Mouse (Mus musculus): ENCODE data around the gene Cct7. TPM values are rescaled to one million over a fixed set of nuclear protein-coding genes. Genes with fewer than 3 reads are reported as not detected.

Cct7 gene
- polyA plus RNA-seq, 1 experiment from 2014 or later = 512 TPM

- Histone ChIP-seq H3K4me2 (replicated peaks) (no peak overlapping the region), H3K4me3 (no peak overlapping the region), H3K27me3 (peaks cover 23% of the 10 kb centered on the region), H3K9me3 (replicated peaks) (no peaks in the 10 kb centered on the region), H3K36me3 (no peaks in the 10 kb centered on the region), H3K27ac (no peak overlapping the region), H3K9ac (no peak overlapping the region), H3K4me1 (peaks cover 12% of the 10 kb centered on the region)
- ATAC-seq (ENCODE audit: low FRiP score) = no peak
- 81% methylated on average over 3 of the region's 3 CpGs for WGBS
Observed at GRCm38 (mm10) chr6:85489717-85490116, 38.4 kb downstream of the Cct7 start.

- Histone ChIP-seq H3K9me3 (replicated peaks) (no peaks in the 10 kb centered on the region), H3K4me1 (peaks cover 12% of the 10 kb centered on the region), H3K9ac (no peak overlapping the region), H3K27ac (no peak overlapping the region), H3K27me3 (peaks cover 17% of the 10 kb centered on the region), H3K4me3 (no peak overlapping the region), H3K4me2 (replicated peaks) (no peak overlapping the region), H3K36me3 (no peaks in the 10 kb centered on the region)
- 85% methylated on average over 4 of the region's 4 CpGs for WGBS
- no peak for ATAC-seq (ENCODE audit: low FRiP score)
Observed at GRCm38 (mm10) chr6:85490252-85490651, 38.9 kb downstream of the Cct7 start.

- WGBS = 83% methylated on average over 3 of the region's 3 CpGs
- no peak overlapping the region for H3K9ac ChIP-seq
- no peak for ATAC-seq (ENCODE audit: low FRiP score)
Observed at GRCm38 (mm10) chr6:85491606-85492005, 40.3 kb downstream of the Cct7 start.

GRCm38 (mm10) chr6:85496976-85497375 lies 45.7 kb downstream of the Cct7 start:
- H3K27me3 ChIP-seq = peaks cover 3% of the 10 kb centered on the region; the same call in 1 of the 2 replicates
- no peaks in the 10 kb centered on the region for H3K36me3 ChIP-seq
- no peak overlapping the region for H3K9ac ChIP-seq
- H3K4me1 ChIP-seq = peaks cover 4% of the 10 kb centered on the region
- ATAC-seq (ENCODE audit: low FRiP score) = no peak
- no peak overlapping the region for H3K4me3 ChIP-seq
- H3K9me3 ChIP-seq (replicated peaks) = no peaks in the 10 kb centered on the region
- H3K4me2 ChIP-seq (replicated peaks) = no peak overlapping the region
- no peak overlapping the region for H3K27ac ChIP-seq

More at GRCm38 (mm10) chr6:85491606-85492005, 40.3 kb downstream of the Cct7 start:
- no peaks in the 10 kb centered on the region for H3K9me3 ChIP-seq (replicated peaks)
- no peak overlapping the region for H3K4me2 ChIP-seq (replicated peaks)
- H3K27ac ChIP-seq = no peak overlapping the region
- no peak overlapping the region for H3K4me3 ChIP-seq
- peaks cover 12% of the 10 kb centered on the region for H3K4me1 ChIP-seq
- no peaks in the 10 kb centered on the region for H3K36me3 ChIP-seq
- H3K27me3 ChIP-seq = peaks cover 4% of the 10 kb centered on the region

GRCm38 (mm10) chr6:85498147-85498546 lies 46.8 kb downstream of the Cct7 start:
- H3K27ac ChIP-seq = no peak overlapping the region
- no peak for ATAC-seq (ENCODE audit: low FRiP score)
- no peak overlapping the region for H3K4me2 ChIP-seq (replicated peaks)
- no peaks in the 10 kb centered on the region for H3K36me3 ChIP-seq
- no peak overlapping the region for H3K9ac ChIP-seq
- H3K4me3 ChIP-seq = no peak overlapping the region
- peaks cover 6% of the 10 kb centered on the region; the same call in 1 of the 2 replicates for H3K27me3 ChIP-seq
- peaks cover 12% of the 10 kb centered on the region for H3K4me1 ChIP-seq
- no peaks in the 10 kb centered on the region for H3K9me3 ChIP-seq (replicated peaks)
- 70% methylated on average over 9 of the region's 9 CpGs for WGBS

- peaks cover 13% of the 10 kb centered on the region for H3K4me1 ChIP-seq
- no peak overlapping the region for H3K9ac ChIP-seq
- peaks cover 16% of the 10 kb centered on the region for H3K27me3 ChIP-seq
- no peak overlapping the region for H3K27ac ChIP-seq
- 83% methylated on average over 1 of the region's 1 CpGs for WGBS
- no peaks in the 10 kb centered on the region for H3K36me3 ChIP-seq
- ATAC-seq (ENCODE audit: low FRiP score) = no peak
- H3K4me3 ChIP-seq = no peak overlapping the region
- no peaks in the 10 kb centered on the region for H3K9me3 ChIP-seq (replicated peaks)
- no peak overlapping the region for H3K4me2 ChIP-seq (replicated peaks)
Observed at GRCm38 (mm10) chr6:85500416-85500815, 49.1 kb downstream of the Cct7 start.

- 15% methylated on average over 6 of the region's 6 CpGs for WGBS
- Histone ChIP-seq H3K4me3 (peak overlapping the region; percentile 84), H3K4me2 (replicated peaks) (peak overlapping the region; percentile 90), H3K27ac (peak overlapping the region; percentile 74), H3K36me3 (no peaks in the 10 kb centered on the region), H3K27me3 (peaks cover 19% of the 10 kb centered on the region), H3K9me3 (replicated peaks) (no peaks in the 10 kb centered on the region), H3K9ac (peak overlapping the region; percentile 87), H3K4me1 (peaks cover 13% of the 10 kb centered on the region)
- no peak for ATAC-seq (ENCODE audit: low FRiP score)
Observed at GRCm38 (mm10) chr6:85501571-85502102, 50.3 kb downstream of the Cct7 start.

- ATAC-seq (ENCODE audit: low FRiP score) = peak; percentile 85
- Histone ChIP-seq H3K27ac (peak overlapping the region; percentile 74), H3K9ac (peak overlapping the region; percentile 87), H3K4me1 (peaks cover 13% of the 10 kb centered on the region), H3K9me3 (replicated peaks) (no peaks in the 10 kb centered on the region), H3K36me3 (no peaks in the 10 kb centered on the region), H3K4me3 (peak overlapping the region; percentile 84), H3K27me3 (peaks cover 19% of the 10 kb centered on the region), H3K4me2 (replicated peaks) (peak overlapping the region; percentile 90)
- WGBS = under 1% methylated on average over 37 of the region's 37 CpGs
Observed at GRCm38 (mm10) chr6:85502103-85502910, 51.0 kb downstream of the Cct7 start.

GRCm38 (mm10) chr6:85502911-85503250 lies 51.6 kb downstream of the Cct7 start, which contains the start of gene Fbxo41:
Gene Fbxo41, minus strand, starts transcription at chr6:85502994.
- Histone ChIP-seq H3K36me3 (no peaks in the 10 kb centered on the region), H3K9me3 (replicated peaks) (no peaks in the 10 kb centered on the region), H3K4me3 (peak within 1 kb of the TSS; percentile 84), H3K4me2 (replicated peaks) (peak within 1 kb of the TSS; percentile 90), H3K4me1 (peaks cover 13% of the 10 kb centered on the region), H3K27ac (peak within 1 kb of the TSS; percentile 74), H3K9ac (peak within 1 kb of the TSS; percentile 87), H3K27me3 (peaks cover 19% of the 10 kb centered on the region)
- WGBS = 0% methylated on average over 12 of the region's 22 CpGs
- ATAC-seq (ENCODE audit: low FRiP score) = peak; percentile 87

GRCm38 (mm10) chr6:85504908-85505307 lies 53.6 kb downstream of the Cct7 start:
- H3K4me2 ChIP-seq (replicated peaks) = no peak overlapping the region
- WGBS = 56% methylated on average over 2 of the region's 2 CpGs
- H3K27me3 ChIP-seq = peaks cover 33% of the 10 kb centered on the region

GRCm38 (mm10) chr6:85508602-85509001 lies 57.3 kb downstream of the Cct7 start:
- 53% methylated on average over 5 of the region's 5 CpGs for WGBS
- Histone ChIP-seq H3K36me3 (no peaks in the 10 kb centered on the region), H3K27me3 (peaks cover 61% of the 10 kb centered on the region), H3K4me2 (replicated peaks) (no peak overlapping the region), H3K4me1 (peaks cover 24% of the 10 kb centered on the region), H3K9ac (no peak overlapping the region), H3K4me3 (no peak overlapping the region), H3K9me3 (replicated peaks) (no peaks in the 10 kb centered on the region), H3K27ac (no peak overlapping the region)
- no peak for ATAC-seq (ENCODE audit: low FRiP score)

More at GRCm38 (mm10) chr6:85504908-85505307, 53.6 kb downstream of the Cct7 start:
- no peaks in the 10 kb centered on the region for H3K36me3 ChIP-seq
- no peak overlapping the region for H3K9ac ChIP-seq
- no peaks in the 10 kb centered on the region for H3K9me3 ChIP-seq (replicated peaks)
- H3K27ac ChIP-seq = no peak overlapping the region
- H3K4me1 ChIP-seq = peaks cover 13% of the 10 kb centered on the region
- no peak overlapping the region for H3K4me3 ChIP-seq
- ATAC-seq (ENCODE audit: low FRiP score) = no peak

GRCm38 (mm10) chr6:85510476-85510875 lies 59.2 kb downstream of the Cct7 start:
- Histone ChIP-seq H3K4me1 (peaks cover 27% of the 10 kb centered on the region), H3K4me3 (no peak overlapping the region), H3K36me3 (no peaks in the 10 kb centered on the region), H3K27me3 (peaks cover 71% of the 10 kb centered on the region), H3K9ac (no peak overlapping the region), H3K4me2 (replicated peaks) (no peak overlapping the region), H3K27ac (no peak overlapping the region), H3K9me3 (replicated peaks) (no peaks in the 10 kb centered on the region)
- WGBS = 3% methylated on average over 6 of the region's 6 CpGs
- no peak for ATAC-seq (ENCODE audit: low FRiP score)
